Mouse (Mus musculus): ENCODE measurements around the gene Sds. TPM values are rescaled to one million over a fixed set of nuclear protein-coding genes. Genes with fewer than 3 reads are reported as not detected.

Gene Sds
- polyA plus RNA-seq (2012; rRNA removed), result 0.40 TPM in 1 of 2 replicates, not detected in the other

DNA sequence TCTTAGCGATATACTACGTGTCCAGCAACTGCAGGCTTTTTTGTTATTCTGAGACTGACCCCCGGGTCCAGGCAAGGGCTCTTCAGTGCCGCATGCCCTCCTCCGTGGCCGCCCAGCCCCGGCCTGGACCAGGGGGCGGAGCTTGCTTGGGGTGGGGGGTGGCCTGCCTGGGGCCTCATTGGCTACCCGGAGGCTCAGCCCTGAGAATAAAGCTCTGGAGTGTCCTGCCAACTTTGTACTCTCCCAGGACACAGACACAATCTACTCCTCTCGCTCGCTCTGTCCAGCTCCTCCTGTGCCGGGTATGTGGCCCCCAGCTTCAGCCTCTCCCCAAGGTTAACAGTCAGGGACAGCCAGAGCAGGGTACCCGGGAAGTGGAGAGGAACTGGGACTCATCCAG, at the start of gene Sds:
Gene Sds (plus strand): TSS at position 231 of the 400 bp plus-strand sequence.
- no peak for DNase-seq (ENCODE audit: extremely low spot score in 1 of 2, low spot score in 1 of 2)

DNA sequence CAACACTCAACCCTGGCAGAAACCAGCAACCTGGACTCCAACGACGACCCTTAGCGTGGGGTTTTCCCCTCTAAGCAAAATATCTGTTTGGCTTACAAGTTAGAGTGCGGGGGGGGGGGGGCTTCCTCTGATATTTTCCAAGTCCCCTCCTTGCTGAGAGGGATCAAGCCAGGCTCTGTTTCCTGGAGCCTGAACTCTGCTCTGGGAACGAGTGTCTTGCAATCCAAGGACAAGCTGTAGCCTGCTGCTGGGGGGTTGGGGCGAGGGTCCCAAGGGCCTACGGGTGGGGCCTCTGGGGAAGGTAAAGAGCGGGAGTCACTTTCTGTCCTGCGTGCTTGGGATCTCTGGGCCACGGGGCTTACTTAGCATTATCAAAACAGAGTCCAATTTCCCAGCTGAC, 49.8 kb upstream of the Sds start:
- no peak for DNase-seq (ENCODE audit: extremely low spot score in 1 of 2, low spot score in 1 of 2)

DNA sequence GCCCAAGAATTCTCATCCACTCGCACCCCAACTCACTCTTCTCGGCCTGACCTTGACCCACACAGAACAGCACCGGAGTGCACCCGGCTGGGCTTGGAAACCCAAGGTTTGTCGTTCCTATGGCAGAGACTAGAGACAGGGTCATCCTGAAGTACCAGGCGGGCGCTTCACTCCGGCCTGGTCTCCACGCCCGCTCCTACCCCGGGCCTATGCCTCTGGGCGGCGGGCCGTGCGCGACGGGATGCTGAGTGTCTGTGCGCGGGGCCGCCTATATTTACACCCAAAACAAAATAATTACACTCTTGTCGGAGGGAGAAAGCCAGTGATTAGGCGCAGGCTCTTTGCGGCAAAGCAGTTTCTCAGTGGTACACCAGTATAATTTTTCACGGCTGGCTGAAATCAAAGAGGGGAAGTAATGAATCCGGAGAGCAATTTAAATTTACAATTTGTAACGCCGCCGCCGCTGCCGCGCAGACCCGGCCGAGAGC, 48.8 kb upstream of the Sds start:
- no peak for DNase-seq (ENCODE audit: extremely low spot score in 1 of 2, low spot score in 1 of 2)

DNA sequence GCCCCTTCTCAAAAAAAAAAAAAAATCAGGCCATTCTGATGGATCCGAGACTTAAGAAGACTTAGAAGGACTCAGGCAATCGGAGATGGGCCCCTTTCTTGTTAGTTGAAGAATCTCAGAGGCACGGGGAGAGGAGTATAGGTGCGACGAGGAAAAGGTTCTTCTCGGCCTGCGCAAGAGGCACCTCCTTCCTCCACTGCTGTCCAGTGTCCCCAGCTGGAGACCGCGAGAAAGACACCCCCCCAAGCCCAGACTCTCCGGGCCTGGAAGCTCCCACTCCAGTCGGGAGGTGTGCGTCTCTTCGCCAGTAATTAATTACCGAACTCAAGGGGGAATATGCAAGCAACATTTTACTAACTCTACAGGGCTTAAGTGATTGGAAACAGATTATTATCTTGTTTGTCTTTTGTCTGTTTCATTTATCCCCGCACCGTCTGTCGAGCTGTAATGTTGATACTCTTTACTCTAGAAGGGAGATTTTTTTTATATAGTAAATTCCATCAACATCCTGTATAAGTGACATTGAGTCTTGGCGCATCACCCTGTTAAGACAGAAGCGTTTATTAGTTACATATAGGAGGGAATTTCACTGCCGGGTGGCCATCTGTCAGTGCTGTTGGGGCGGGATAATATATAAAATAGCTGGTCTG, 48.0 kb upstream of the Sds start:
- no peak for DNase-seq (ENCODE audit: extremely low spot score in 1 of 2, low spot score in 1 of 2)

DNA sequence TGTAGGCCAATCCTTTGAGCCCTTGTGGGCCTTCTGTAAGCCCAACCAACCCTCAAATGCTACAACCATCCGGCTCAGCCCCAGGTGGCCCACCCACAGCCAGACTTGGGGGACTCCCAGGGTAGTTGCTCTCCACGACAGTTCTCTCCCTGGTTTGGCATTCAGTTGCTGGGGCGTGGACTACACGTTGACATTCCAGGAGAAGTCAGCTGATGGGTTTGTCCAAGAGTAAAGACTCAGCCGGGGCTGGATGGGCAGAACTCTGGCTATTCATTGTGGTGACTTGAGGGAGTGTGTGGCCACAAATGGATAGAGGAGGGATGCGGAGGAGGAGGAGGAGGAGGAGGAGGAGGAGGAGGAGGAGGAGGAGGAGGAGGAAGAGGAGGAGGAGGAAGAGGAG, 47.3 kb upstream of the Sds start:
- no peak for DNase-seq (ENCODE audit: extremely low spot score in 1 of 2, low spot score in 1 of 2)

DNA sequence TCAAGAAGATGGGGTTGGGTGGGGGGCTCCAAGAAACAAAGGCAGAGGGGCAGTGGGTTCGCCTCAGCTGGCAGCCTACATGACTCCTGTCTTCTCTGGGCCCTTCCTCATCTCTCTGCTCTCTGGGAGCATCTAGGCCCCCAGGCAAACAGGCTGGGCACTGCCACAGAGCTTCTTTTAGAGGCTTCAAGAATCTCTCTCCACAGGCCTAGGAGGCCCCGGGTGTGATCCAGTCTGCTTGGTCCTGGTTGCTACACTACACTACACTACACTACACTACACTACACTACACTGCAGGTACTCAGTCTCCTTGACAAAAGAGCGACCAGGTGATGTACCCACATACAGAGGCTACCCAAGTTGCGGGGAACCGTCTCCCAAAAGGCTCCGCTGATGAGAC, 46.6 kb upstream of the Sds start:
- DNase-seq (ENCODE audit: extremely low spot score in 1 of 2, low spot score in 1 of 2), result no peak

DNA sequence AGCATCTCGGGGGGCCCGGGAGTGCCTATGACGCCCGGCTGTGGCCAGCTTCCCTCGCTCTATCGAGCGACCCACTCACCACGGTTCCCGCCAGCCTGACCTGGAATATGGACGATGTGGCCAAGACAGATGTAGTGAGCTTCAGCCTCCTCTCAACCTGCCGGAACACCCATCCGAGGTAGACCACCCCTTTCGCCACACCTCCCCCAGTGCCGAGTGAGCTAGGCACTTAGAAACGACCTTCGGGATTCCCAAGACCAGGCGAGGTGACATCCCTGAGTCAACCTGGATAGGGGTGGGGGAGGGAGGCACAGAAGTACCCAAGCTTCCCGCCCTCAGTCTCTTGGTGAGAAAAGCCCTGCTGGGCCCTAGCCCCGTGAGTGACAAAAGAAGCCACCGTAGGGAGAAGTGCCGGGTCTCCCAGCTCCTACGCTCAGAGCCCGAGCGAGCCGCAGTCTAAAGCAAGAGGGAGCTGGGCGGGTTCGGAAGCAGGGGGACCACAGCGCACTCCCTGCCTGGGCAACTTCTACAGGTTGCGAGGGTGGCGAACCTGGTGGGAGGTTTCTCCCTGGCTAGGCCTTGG, 45.2 kb upstream of the Sds start:
- DNase-seq (ENCODE audit: extremely low spot score in 1 of 2, low spot score in 1 of 2), result no peak

DNA sequence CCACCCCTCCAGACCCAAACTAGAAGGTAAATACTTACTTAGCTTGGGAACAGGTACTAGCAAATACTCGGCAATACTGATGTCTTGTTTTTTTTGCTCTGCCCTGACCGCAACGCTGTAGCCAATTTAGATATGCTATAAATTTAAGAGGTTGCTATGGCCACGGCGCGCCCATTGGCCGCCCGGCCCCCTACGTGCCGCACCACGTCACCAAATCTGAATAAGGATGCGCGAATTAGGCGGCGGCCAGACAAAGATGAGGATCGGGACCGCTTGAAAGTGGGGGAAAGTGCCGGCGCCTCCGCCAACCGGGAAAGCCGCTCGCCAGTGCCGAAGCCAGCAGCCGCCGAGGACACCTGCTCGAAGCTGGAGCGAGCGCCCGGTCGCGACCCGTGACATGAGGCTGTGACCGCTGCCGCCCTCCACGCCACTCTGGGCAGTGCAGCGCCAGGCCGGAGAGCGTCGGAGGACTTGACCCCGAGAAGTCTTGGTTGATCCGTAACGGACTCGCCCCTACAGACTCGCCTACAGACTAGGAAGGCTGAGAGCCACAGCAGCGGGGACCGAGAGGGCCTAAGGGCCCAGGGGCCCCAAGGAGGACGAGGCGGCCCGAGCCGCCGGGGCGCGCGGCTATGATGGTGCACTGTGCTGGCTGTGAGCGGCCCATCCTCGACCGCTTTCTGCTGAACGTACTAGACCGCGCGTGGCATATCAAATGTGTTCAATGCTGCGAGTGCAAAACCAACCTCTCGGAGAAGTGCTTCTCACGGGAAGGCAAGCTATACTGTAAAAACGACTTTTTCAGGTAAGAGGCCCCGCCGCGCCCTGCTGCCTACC, 44.5 kb upstream of the Sds start, which contains the start of gene Lhx5:
Gene Lhx5 (plus strand): TSS at position 51 of the 837 bp plus-strand sequence.
- peak in 1 of 2 experiments; percentile 46 for DNase-seq (ENCODE audit: extremely low spot score in 1 of 2, low spot score in 1 of 2)

DNA sequence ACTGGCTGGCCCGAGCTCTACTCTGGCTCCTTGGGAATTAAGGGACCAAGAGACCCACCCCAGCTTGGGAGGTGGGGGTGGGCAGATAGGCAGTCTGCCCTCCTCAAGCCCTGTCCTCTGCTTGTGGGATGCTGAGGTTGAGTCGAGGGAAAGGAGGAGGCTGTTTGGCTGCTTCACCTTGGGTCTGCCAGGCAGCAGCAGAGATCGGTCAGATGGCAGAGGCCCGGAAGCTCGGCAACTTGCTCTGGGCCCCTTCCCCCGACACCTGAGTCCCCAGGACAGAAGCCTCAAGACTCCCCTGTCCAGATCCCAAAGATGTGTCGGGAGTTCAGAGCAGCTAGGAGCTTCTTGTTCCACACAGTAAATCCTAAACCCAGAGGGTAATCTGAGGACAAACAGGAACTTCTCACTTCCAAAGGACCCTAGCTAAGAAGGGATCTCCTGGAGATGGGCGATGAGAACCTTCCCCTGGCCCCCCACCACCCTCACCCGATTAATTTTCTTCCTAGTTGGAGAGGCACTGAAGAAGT, 43.8 kb upstream of the Sds start:
- DNase-seq (ENCODE audit: extremely low spot score in 1 of 2, low spot score in 1 of 2), result no peak

DNA sequence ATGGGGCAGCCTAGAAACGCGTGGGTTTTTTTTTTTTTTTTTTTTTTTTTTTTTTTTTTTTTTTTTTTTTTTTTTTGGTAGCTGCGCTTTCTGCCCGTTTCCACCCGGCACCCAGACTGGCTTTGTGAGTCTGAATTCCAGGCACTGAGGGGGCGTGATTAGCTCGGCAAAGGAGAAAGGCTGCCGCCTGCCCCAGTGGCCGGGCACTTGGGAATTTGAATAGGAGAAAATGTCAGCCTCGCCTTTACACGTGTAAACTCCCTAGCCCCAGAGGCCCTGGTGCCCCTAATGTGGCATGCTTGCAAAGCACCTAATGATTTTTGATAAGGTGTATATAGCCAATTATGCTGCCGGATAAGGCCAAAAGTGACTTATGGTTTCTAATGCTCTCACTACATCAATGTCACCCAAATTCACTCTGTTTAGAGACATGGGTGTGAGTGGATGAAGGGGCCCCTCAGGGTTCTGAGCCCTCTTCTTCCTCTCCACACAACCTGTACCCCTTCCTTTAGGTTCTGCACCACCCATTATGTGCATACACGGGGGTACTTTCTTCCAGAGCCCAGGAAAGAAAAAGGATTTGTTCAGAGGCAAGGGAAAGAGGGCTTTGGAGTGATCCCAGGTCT, 43.1 kb upstream of the Sds start:
- no peak for DNase-seq (ENCODE audit: extremely low spot score in 1 of 2, low spot score in 1 of 2)

DNA sequence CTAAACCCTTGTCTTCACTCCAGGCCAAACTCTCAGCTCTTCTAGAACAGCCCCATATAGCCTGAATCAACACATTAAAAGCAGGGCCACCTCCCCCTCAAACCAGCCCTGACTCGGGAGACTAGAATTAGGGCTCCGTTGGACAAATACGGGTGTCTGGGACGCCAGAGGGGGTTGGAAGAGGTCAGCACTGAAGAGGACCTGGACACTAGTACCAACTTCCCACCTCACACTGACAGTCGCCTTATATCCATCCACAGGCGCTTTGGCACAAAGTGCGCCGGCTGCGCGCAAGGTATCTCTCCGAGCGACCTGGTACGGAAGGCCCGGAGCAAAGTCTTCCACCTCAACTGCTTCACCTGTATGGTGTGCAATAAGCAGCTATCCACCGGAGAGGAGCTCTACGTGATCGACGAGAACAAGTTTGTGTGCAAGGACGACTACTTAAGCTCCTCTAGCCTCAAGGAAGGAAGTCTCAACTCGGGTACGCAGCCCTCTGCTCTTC, 42.0 kb upstream of the Sds start:
- DNase-seq (ENCODE audit: extremely low spot score in 1 of 2, low spot score in 1 of 2), result no peak

DNA sequence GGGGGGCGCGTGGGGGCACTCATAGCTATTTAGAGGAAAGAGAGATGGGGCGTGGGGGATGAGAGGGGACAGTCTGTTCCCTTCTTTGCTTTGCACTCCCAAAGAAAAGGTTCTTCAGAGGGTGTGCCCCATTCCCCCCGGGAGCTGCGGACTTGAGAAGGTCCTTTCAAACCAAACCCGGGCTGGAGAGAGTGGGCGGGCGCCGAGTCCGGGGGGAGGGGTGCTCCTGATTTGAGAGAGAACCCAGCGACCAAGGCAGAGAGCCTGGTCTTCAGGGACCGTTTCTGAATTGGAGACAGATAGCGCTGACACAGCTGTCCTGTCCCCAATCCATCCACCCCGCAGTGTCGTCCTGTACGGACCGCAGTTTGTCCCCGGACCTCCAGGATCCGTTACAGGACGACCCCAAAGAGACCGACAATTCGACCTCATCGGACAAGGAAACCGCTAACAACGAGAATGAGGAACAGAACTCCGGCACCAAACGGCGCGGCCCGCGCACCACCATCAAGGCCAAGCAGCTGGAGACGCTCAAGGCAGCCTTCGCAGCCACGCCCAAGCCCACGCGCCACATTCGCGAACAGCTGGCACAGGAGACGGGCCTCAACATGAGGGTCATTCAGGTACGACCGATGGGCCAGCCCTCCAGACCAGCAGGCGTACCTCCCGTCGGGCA, 41.2 kb upstream of the Sds start:
- DNase-seq (ENCODE audit: extremely low spot score in 1 of 2, low spot score in 1 of 2), result no peak

DNA sequence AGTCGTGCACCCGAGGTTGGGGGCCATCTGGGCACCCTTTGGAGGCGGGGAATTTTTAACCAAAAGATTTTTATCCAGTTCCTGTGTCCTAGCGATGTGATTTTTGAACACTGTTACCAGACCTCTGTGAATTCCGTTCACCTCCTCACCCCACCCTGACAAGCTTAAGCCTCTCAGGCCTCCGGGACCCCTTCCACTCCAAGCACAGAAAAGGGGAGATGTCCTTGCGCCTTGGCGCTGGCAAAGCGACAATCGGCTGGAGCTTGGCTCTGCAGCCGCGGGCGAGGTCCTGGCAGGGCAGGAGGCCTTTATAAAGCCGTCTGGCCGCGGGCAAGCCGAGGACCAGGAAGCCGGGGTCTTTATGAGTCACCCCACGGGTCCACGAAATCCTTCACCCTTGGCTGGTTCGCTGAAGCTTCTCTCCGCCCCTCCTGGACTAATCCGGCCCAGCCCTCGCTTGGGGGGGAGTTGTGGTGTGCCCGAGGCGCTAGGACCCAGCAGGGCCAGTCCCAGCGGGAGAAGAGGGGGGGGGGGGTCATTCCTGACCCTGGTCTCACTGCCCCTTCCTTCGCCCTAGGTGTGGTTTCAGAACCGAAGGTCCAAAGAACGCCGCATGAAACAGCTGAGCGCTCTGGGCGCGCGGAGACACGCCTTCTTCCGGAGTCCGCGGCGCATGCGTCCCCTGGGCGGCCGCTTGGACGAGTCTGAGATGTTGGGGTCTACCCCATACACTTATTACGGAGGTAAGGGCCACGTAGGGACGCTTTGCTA, 40.4 kb upstream of the Sds start:
- no peak for DNase-seq (ENCODE audit: extremely low spot score in 1 of 2, low spot score in 1 of 2)

DNA sequence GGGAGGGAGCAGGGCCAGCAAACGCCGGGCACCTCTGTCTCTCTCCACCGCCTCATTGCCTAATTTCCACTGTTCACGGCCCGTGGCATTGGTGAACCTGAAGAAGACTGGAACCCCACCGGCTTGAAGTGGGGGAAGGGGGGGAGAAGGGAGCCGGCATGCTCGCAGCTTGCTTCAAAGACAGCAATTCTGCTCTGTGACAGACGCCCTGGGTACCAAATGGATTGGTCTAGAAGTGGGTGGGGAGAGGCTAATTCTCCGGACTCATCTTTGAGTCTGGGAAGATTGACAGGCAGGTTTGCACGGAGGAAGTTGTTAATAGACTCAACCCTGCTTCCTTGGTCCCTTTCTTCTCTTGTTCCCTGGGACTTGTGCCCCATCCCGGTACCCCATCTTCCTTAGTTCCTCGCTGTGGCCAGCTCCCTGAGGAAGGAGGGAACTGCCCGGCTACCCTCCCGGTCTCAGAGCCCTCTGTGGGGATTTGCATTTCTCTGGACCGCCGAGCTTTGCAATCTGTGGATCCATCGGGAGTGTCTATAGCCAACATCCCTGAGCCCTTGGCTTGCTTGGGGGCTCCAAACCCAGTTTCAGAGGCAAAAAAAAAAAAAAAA, 39.3 kb upstream of the Sds start:
- DNase-seq (ENCODE audit: extremely low spot score in 1 of 2, low spot score in 1 of 2), result no peak

DNA sequence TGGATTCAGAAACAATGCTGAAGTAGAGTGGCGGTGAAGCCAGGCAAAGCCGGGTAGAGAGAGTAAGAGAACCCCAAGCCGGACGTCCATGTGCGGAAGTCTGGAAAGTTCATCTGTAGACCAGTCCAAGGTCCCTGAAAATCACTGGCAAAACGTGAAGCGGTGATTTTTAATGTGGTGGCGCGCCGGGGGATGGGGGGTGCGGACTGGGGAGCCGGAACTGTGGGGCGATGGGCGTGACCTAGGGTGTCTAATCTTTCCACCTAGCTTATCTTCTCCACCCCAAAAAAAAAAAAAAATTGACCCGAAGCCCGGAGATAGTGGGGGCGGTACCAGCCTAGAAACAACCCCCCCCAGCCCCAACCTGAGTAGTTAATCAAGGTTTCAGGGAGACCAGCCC, 38.8 kb upstream of the Sds start:
- DNase-seq (ENCODE audit: extremely low spot score in 1 of 2, low spot score in 1 of 2), result no peak

DNA sequence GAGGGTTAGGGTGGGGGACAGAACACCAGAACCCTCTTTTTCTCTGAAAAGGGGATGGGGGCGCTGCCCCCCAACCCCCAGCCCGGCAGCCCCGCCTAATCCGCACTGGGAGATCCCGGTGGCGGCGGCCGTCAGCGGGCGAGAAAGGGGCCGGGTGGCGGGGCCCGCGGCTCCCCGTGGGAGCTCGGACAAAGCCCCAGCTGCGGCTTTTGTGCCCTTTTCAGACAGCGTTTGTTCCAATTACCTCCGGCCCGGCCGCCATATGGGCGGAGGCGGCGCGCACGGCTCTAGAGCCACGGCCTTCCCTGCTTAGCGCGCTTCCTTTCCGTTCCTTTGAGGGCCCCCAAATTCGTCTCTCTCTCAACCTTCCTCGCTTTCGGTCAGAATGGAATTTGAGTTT, 38.3 kb upstream of the Sds start:
- no peak for DNase-seq (ENCODE audit: extremely low spot score in 1 of 2, low spot score in 1 of 2)

DNA sequence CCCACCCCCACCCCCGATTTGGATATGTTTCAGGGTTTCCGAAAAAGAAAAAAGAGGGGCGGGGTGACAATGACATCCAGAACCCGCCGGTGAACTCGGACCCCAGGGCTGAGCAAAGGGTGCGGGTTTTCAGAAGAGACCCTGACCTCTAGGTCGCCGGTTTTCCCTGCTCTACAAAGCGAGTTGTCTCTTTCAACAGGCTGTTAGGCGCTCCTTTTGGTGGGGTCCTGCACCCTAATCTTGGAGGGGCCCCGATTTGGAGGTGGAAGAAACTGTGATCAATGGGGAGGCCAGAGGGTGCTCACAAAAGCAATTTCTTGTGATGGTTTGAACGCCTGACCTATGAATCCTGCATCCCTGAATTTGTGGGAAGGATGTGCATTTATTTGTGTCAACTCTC, 37.9 kb upstream of the Sds start:
- no peak for DNase-seq (ENCODE audit: extremely low spot score in 1 of 2, low spot score in 1 of 2)

DNA sequence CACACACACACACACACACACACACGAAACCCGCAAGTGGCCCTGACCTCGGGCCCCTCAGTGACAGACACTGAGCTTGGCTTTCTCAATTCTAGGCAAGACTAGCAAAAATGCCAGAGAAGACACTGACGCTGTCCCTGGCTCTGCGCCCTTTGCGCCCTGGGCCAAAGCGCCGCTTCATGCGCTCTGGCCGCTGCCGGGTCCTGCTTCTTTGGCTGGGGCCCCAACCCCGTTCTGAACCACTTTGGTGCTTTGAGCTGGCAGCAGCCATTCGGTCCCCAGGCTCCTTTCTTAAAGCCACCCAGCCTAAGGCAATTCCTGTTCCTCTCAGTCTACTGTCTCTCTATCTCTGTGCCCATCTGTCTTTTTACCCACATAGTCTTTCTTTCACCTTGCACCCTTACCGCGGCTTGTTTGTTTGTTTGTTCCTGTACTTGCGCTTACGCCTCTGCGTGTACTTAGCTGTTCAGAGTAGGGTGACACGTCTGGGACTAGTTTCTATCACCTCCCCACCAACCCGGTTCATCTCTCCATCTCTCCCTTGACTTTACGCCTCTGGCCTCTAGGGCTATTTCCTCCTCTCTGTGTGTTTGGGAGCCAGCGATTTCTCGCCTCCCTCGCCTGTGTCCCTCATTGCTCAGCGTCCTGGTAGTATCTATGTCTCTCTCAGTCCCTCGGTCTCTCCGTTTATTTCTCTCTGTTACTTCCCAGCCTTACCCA, 37.2 kb upstream of the Sds start:
- DNase-seq (ENCODE audit: extremely low spot score in 1 of 2, low spot score in 1 of 2), result no peak
